Mouse (Mus musculus) kidney, adult 11 months (tissue): ENCODE measurements around the gene Ski.

ENCODE experiments used
- DNase-seq: peaks from one replicate; pipeline ENCODE4 v3.0.0; 2022

Ski gene

DNA sequence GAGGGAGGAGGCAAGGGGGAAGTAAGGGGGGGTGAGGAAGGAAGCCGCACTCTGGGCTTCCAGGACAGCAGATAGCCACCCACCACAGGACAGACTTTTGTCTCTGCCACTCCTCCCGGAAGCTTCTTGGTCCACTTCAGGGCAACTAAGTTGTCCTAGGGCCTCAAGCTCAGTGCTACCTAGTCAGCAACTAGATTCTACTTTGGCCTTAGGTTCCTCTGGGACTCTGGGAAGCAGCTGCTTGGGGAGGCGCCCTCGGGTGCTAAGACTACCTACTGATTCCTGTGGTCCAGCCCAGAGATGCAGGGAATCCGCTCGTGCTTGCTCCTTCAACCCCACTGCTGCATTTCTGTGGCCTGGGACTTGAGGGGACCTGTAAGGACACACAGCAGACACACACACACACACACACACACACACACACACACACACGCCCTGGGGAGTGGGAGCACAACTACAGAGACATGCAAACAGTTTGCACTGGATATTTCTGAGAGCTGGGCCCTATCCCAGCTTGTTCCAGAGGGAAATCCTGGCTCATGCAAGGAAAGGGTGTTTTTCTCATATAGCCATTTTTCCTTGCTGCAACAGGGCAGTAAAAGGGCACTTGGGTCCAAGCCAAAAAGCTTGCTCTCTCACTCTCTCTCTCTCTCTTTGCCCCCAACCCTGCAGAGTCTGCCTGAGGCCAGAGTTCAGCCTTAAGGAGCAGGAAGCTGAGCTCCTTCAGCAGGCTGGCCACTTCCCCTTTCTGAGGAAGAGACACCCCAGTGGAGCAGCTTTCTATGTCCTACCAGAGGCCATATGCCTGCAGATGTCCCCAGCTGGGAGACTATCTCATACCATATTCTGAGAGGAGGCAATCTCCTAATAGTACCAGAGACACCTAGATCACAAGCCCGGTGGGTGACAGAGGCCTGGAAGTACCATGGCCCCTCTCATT is 12.2 kb upstream of the Ski start:
- DNase-seq, result peak; percentile 74

DNA sequence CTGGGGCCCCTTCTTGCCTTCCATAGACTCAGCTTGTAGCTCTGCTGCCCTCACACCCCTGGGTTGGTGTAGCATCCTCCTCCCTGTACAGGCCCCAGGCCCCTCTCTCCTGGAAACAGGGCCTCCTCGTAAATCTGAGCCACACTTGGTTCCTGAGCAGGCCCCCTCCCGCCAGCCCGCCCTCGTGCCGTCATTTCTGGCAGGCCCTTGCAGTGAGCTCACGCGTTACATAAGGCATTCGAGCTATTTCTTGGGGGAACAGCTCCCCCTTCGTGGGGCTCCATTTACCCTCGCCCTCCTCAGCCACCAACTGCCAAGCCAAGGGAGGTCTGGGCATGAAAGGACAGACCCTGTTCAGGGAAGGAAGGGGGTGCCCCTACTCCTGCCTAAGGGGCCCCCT is 11.5 kb upstream of the Ski start:
- peak; percentile 82 for DNase-seq

DNA sequence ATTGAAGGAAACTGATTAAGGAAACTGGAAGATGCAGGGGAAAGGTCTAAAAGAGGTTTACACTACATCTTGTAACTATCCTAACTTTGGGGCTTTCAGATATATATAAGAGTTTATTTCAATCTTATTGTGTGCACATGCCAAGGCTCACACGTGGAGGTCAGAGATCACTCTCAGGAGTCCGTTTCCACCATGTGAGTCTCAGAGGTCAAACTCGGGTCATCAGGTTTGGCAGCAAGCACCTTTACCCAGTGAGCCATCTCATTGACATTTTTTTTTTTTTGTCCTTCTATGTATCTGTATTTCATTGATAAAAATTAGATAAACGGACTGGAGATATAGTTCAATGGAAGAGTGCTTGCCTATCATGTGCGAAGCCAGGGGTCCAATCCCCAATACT is 6.1 kb upstream of the Ski start:
- DNase-seq, result peak; percentile 68

DNA sequence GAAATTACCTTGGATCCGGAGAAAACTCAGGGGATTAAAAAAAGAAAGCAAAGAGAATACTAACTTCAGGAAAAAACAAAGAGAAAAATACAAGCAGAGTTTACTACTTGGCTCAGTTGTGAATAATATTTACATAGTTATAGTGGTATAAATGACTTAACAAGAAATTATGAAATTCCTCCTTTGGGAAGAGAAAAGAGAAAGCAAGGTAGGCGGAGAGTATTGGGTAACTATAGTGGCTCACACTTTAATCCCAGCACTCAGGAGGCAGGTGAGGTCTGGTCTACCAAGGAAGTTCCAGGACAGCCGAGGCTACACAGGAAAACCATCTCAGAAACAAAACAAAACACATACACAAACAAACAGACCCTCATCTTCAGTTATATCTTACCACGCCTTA is 5.6 kb upstream of the Ski start:
- no peak for DNase-seq

DNA sequence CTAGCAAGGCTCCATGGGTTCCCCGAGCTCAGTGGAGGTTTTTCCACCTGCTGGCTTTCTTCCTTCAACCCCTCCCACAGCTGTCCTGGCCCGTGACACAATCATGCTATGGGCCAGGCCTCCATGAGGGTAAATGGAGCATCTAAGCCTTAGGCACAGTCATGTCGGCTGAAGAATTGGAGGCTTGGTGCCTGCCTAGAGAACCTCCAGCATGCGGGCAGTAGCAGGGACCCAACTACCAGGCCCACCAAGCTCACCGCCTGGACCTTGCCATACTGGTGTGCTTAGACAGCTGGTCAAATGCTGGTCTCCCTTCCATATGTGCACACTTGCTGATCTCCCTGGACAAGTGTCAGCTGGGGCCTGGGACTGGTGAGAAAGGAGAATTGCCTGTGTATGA is 3.5 kb upstream of the Ski start:
- no peak for DNase-seq

DNA sequence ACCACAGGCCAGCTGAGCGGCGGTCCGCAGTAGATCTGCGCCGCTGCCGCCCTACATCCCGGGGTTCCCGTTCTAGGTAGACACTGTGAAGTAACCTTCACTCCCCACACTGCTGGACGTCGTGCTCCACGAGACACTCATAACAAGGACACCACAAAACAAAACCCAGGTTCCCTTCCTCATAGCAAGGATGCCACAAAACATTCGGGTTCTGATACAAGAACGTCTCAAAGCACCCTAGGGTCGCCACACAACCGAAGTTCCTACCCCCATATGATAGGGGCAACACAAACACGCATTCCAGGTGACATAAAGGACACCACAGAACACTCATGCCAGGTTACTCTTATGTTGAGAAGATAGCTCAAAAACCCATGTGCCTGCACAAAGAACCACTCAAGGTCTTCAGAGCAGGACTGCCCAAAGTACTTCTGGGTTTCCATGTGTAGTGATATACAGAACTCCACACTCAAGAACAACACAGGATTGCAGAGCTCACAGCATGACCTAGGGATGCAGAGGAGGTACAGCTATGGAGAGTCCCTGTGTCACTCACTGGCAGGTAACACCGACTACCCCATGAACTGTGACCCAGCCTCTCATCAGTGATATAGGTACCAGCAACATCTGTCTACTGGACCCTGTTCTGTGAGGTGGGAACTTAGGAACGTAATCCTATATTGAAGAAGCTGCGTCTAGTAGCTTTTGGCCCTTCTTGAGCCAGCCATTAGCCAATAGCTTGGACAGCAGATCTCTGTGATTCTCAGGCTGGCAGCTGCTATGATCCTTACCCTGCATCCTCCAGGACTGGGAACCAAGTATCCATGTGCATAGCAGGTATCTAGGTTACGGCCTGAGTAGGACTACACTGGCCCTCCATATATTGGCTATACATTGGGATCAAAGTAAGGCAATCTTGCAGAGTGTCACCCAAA is 1.5 kb upstream of the Ski start:
- DNase-seq, result no peak

DNA sequence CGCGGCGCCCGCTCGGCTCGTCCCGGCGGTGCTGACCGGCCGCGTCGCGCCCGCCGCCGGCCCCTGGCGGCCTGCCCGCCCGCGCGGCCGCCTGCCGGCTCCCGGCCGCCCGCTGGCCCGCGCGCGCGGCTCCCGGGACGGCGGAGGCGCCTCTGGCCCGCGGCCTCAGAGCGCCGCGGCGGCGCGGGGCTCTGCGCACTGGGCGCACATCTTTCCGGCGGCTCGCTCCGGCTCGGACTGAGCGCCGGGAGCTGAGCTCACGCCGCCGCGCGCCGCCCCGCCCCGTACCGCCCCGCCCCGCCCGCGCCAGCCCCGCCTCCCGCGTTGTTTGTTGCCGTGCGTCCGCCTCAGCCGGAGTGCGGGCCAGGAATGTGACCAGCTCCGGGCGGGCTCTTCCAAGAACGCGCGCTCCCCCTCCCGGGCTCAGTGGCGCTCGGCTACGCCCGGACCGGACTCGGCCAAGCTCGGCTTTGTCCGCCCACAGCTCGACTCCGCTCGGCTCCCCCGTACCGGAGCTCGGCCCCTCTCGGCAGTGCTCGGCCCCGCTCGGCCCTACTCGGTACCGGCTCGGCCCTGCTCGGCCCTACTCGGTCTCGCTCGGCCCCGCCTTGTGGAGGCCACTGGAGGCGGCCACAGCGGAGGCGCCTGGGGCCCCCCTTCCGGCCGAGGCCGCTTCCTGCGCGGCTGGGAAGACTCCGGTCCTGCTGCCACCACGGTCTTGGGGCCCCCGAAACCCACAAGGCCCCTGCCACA is 625 bp upstream of the Ski start:
- peak; percentile 98 for DNase-seq

DNA sequence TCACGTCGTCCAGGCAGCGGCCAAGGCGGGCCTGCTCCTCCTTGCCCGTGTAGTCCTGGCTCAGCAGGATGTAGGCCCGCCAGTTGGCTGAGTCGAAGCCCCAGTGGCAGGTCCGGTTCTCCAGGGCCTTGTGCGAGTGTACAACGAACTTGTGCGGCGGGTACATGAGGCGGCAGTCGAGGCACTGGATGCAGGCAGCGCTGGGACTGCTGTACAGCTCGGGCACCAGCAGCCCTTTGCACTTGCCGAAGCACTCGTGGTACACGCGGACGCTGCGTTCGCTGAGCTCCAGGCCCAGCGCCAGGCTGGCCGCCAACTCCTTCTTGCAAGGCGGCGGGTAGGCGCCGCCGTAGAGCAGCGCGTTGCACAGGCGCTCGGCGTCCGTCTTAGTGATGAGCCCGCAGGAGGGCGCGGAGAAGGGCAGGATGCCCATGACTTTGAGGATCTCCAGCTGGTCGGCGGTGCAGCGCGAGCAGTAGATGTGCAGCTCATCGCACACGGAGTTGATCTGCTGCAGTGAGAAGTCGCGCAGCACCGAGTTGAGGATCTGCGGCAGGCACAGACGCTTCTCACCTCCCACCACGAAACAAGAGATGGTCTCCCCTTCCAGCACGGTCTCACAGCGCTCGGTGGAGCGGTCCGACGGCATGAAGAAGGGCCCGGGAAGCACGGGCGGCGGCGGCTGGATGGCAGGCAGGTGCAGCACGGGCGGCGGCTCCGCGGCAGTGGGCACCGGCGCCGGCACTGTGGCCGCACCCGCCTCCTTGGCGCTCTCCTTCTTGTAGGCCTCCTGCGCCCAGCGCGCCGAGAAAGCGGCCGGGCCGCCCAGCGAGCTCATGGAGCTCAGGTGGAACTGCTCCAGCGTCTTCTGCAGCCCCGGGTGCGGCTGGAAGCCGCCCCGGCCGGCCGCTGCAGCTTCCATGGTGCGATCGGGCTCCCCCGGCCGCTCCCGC is 517 bp downstream of the Ski start:
- DNase-seq, result peak; percentile 83

DNA sequence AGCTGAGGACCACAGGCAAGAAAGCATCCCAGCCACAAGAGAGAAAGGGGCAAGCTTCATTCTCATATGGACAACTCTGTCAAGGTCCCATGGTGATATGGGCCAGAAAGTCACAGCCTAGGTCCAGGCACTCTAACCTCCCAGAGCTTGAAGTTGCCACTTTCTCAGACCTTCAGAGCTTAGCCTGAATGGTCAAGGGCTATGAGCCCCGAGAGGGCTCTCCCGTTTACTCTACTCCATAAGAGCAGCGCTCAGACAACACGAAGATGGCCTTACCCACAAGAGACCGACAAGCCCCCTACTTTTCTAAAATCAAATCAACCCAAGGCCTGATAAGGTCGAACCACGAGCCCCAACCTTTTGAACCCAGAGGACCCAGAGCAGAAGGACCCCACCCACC is 1.3 kb downstream of the Ski start:
- no peak for DNase-seq

DNA sequence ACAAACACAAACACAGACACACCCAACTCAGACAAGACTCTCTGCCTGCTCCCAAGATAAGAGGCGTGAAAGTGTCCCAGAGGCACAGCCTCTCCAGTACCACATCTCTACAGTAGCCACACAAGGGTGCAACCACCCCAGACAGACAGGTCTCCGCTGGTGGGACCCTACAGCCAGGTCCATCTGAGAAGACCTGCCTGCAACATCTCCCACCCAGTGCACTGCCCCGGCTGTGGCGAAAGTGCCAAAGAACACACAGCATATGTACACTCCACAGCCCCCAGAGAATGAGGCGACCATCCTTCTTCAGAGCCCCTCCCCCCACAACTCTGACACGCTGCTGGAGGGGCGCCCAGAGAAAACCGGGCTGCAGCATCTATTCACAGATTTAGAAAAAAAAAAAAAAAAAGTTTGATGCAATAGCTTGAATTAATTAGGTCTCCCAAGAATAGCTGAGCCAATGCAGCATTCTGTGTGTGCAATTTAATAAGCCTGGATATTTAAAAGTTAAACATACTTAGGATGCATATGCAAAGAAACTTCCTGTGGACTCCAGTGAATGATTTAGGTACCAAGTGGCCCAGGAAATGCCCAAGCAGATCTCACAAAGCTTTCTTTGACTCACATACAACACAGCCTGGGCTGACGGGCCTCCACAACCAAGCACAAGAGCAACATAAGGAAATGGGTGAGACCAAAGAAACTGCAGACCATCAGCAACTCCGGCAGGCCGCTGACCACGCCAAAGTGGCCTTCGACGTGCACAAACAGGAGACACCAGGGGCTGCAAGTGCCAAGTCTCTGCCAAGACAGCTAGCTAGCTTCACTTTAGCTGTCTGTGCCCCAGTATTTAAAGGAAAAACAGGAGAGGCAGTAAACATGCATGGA is 1.9 kb downstream of the Ski start:
- no peak for DNase-seq

DNA sequence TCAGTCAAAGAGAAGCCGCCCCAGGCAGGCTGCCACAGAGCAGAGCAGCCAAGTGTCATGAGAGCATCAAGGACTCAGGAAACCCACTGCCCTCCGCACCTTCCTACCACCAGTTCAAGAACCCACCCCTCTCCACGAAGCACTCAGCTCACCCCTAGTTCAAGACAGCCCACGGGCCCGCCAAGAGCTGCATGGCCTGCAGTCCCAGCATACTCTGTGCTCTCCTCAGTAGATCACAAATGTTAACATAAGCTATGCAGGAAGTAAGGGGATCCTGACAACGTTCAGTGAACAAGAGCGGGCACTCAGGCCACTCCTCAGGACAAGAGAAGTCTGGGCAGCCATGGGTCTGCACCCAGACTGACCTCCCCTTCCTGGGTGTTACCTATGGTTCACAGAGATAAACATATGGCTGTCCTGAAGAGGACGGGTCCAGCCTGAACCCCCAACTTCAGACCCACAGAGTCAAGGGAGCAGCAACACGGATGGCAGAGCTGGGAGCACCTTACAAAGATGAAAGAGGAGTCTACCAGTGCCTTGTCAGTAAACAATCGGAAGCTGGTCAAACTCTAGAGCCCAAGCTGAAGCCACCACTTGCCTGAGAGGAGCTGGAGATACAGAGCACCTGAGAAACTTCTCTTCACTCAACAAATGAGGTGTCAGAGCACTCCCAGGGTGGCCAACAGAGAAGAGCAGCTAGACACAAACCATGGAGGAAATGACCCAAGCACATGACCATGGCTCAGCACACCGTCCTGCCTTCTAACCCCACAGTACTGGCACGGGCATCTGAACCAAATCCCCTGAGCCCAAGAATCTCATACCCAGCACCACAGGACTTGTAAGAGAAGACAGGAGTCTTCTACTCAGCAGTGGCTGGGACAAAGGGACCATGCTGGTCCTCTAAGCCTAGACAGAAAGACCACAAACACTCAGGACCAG is 2.9 kb downstream of the Ski start:
- DNase-seq, result no peak

DNA sequence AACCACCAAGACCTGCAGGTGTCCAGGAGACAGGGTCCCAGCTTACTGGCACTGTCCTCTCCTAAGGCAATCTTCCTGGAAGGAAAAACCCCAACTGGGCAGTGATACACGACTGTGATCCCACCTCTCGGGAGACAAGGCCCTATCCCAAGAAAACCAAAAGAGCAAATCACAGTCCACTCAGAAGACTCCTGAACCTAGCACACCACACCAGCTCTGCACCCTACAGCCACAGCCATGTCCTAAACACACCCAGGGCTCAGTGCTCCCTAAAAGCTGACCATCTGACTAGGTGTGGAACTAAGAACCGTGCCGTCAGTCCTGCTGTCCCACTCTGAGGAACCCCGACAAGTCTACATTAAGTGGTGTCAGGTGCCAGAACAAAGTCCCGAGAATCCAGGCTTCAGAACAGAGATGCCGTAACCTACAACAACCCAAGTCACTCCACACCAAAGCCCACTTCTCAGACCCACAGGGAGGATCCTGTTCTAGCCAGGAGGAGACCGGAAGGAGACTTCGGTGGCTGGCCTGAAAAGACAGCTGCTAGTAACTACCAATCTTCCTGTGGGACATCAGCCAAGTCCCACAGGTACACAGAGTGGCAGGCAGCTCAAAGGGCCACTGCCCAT is 4.2 kb downstream of the Ski start:
- DNase-seq, result no peak

DNA sequence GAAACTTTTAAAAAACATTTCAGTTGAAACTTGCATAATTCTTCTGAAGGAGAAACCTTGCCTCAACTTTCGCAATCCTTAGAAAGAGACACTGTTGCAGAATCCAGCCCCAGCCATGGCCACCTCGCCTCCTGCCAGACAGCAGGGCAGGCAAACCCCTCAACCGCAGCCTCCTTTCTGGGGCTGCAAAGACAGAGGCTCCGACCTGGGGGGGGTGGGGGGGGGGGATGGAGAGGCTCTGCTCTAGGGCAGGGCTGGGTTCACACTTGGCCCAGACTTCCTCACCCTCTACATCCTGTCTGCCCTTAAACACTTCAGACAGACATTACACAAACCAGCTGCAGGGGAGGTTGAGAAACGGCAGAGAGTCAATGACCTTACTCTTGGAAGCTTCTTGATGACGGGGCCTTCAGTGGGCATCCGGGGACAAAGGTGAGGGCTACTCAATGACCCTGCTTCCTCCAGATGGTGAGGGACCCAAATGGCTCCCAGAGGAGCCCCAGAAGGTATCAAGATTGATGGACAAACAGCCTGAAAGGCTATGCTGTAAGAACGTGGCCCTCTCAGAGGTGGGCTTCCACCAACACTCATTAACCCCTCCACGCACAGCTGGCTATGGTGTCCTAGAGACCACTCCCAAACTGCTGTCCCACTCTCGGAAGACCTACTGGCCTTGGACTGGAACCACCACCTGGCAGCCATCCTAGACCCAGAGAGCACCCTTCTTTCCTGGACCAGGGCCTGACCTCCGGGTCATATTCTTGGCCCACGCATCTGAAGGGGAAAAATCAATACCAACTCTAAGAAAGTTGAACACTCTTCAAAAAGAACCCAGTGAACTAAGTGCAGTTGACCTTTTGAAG is 4.9 kb downstream of the Ski start:
- DNase-seq, result peak; percentile 58

DNA sequence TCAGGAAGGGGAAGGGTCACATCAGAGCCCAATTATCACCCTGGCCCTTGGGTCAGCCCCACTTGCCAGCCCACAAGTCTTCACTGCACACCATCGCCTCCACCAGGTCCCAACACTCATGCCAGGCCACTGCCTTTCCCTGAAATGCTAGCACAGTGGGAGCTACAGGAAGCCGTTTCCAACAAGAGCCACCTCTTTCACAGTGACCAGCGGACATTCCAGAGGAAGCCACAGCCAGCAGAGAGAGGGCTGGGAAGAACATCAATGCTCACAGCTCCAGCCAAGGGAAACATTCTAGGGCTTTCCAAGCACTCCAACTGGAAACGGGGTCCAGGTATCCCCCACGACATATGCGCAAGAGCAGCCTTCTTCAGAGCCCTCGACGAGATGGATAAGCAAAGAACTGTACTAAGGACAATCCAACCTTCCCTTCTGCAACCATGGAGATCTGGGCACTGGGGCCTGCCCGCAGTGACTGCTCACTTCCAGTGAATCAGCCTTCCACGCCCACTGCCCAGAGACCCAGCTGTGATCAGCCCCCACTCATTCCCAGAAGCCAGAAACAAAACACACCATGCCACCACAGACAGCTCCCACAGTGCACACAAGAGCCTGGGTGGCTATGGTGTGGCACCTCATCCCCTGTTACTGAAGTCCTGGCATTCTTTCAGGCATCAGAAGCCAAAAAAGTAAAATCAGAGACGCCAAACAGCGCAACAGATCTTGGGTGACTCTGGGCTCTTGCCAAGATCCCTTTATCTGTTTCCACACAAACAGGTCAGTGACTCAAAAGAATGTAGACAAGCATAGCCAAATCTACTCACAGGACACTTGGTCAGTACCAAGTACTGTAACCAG is 6.4 kb downstream of the Ski start:
- DNase-seq, result peak; percentile 42

DNA sequence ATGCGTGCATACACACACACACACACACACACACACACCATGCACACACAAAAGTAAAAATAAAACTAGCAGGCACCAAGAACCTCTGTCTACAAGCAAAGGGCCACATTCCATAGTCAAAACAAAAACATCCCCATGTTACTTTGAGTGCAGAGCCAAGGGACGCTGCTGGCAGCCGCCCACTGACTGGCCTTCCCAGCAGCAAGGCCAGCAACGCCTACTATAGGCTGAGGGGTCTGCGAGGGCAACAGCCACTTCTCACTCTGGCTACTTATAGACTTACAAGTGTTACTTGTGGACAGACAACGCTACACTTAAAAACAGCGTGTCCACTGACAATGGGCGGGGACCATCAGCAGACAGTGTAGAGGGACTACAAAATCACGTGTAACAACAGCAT is 7.2 kb downstream of the Ski start:
- DNase-seq, result no peak

DNA sequence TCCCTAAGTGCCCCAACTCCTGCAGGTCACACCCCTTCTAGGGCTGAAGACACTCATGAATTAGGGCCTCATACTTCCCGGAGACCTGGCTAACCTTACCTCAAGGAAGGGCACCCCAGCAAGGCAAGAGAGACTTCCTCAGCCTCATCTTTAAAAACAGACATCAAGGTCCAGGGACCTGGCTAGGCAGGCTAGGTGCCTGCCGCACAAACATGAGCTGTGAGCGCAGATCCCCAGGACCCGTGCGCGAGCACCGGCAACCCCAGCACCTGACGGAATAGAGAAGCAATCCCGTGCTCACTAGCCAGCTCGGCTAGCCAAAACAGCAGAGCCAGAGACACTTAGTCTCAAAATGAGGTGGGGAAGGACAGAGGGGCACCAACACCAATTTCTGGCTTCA is 7.6 kb downstream of the Ski start:
- no peak for DNase-seq

DNA sequence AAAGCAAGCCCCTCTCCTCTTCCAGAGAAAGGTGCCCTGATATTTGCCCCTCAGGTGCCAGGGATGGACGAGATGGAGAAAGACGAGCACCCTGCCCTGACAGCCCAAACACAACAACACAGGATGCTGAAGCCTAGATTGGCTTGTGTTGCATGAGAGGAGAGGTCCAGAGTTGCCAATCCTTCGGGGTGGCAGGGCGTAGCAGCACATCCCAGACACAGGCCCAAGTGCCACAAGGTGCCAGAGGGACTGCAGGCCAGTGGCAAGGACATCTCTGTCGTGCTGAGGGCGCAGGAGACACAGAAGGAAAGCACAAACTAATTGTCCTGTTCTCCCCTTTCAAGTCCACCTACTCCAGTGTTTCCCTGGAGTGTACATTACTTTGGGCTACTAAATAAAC is 8.2 kb downstream of the Ski start:
- no peak for DNase-seq
